9 mouse cellular contexts compared by ENCODE assay signal in genomic region chr4:120882002-120882625, GRCm38 (mm10). TPM values are rescaled to one million over a fixed set of nuclear protein-coding genes. Genes with fewer than 3 reads are reported as not detected.
DNase-seq lines count a peak whose midpoint lies in the region; ATAC-seq and TF ChIP-seq lines count a peak whose summit lies in the region.
"Had no signal": no experiment of that assay in that cellular context is flagged by ENCODE, and none has a peak within 500 bp of the region (broad histone marks: within the 10 kb centered on the region; RNA-seq: fewer than 3 reads in every experiment).

No protein-coding gene starts in this region.

- H3K9me3 ChIP-seq in hindbrain, embryonic 11.5 days (ENCODE audit: control insufficient read depth, low read length): no peaks in the 10 kb centered on the region
- no peaks in the 10 kb centered on the region for H3K9me3 ChIP-seq in midbrain, embryonic 16.5 days (replicated peaks; ENCODE audit: control insufficient read depth, low read length, poor library complexity, severe bottlenecking)

- 0 out of 2 replicates have a peak, but pooled peaks cover 2% of the 10 kb centered on the region for H3K27me3 ChIP-seq in hindbrain, embryonic 11.5 days (ENCODE audit: control insufficient read depth, insufficient read depth, low read length)
- H3K27me3 ChIP-seq in midbrain, embryonic 16.5 days (ENCODE audit: control insufficient read depth, insufficient read depth, low read depth, low read length): no peaks in the 10 kb centered on the region

- no peaks in the 10 kb centered on the region for H3K36me3 ChIP-seq in hindbrain, embryonic 11.5 days (ENCODE audit: control insufficient read depth, insufficient read depth, low read length)
- no peaks in the 10 kb centered on the region for H3K36me3 ChIP-seq in midbrain, embryonic 16.5 days (ENCODE audit: control insufficient read depth, insufficient read depth, low read length)

- peaks cover 12% of the 10 kb centered on the region for H3K4me1 ChIP-seq in hindbrain, embryonic 11.5 days (replicated peaks; ENCODE audit: control insufficient read depth, insufficient read depth, low read length)
- H3K4me1 ChIP-seq in midbrain, embryonic 16.5 days (ENCODE audit: control insufficient read depth, insufficient read depth, low read length): peaks cover 15% of the 10 kb centered on the region

- DNase-seq in layer of hippocampus, adult 2 months (ENCODE audit: low spot score in 2 of 2): peak; percentile 48 to 70
- DNase-seq in layer of hippocampus, adult 9-10 months (ENCODE audit: low spot score): no peak
- DNase-seq in hindbrain, embryonic 11.5 days (ENCODE audit: low spot score): peak; percentile 64
- DNase-seq in thymus, postnatal 36 days: peak; percentile 47 to 71
- no peak for DNase-seq in kidney, postnatal 14 days
- DNase-seq in cerebellum, adult 11-12 months: no peak
- no peak for DNase-seq in gastrocnemius, adult 8-10 months (ENCODE audit: low spot score in 2 of 2)

- no peak overlapping the region for H3K9ac ChIP-seq in hindbrain, embryonic 11.5 days (ENCODE audit: low read depth, low read length)
- H3K9ac ChIP-seq in midbrain, embryonic 16.5 days (ENCODE audit: low read depth, low read length): no peak overlapping the region

- TF ChIP-seq CTCF in layer of hippocampus, adult 2 months (conservative IDR thresholded peaks at IDR 0.05): no peak

- no peak overlapping the region for H3K4me3 ChIP-seq in layer of hippocampus, adult 2 months
- H3K4me3 ChIP-seq in hindbrain, embryonic 11.5 days (ENCODE audit: low read depth, low read length): no peak overlapping the region
- no peak overlapping the region for H3K4me3 ChIP-seq in midbrain, embryonic 16.5 days (ENCODE audit: low read depth, low read length)

- H3K4me2 ChIP-seq in hindbrain, embryonic 11.5 days (replicated peaks; ENCODE audit: low read depth, low read length): no peak overlapping the region
- H3K4me2 ChIP-seq in midbrain, embryonic 16.5 days (ENCODE audit: low read length): peak overlapping the region; percentile 11; the same call in 1 of the 2 replicates

- 37% methylated on average over 5 of the region's 5 CpGs for WGBS in hindbrain, embryonic 11.5 days
- 22% methylated on average over 5 of the region's 5 CpGs for WGBS in midbrain, embryonic 16.5 days

- peak; percentile 85 for ATAC-seq in hindbrain, embryonic 11.5 days (ENCODE audit: low FRiP score)
- peak; percentile 92 for ATAC-seq in midbrain, embryonic 16.5 days

- no peak overlapping the region for H3K27ac ChIP-seq in layer of hippocampus, adult 2 months
- no peak overlapping the region for H3K27ac ChIP-seq in hindbrain, embryonic 11.5 days (ENCODE audit: low read depth, low read length)
- 0 out of 2 replicates have a peak overlapping the region, but pooled peaks have one; percentile 28 for H3K27ac ChIP-seq in midbrain, embryonic 16.5 days (ENCODE audit: low read length)
- H3K27ac ChIP-seq: macrophage had no signal

RNA-seq across cellular contexts. Expression of gene Rims3, which starts 27.5 kb away (rescaled TPM):
- 10 to 100 TPM; 25.9 to 30.0 TPM for total RNA-seq in layer of hippocampus, adult 2 months (2021)
- polyA plus RNA-seq in hindbrain, embryonic 11.5 days (2014; fragmentation: Nextera tagmentation; extraction: Ambion mirVana): 3.5 and 3.6 TPM in 2 replicates
- 30.6 and 35.4 TPM in 2 replicates for polyA plus RNA-seq in midbrain, embryonic 16.5 days (2015; fragmentation: Nextera tagmentation; extraction: Ambion mirVana)
- under 1 TPM in 2 of 4 experiments, not detected in 2; 0.02 to 0.11 TPM for total RNA-seq in gastrocnemius, adult 8-10 months (2022)

RNA-seq across cellular contexts. Expression of gene Exo5, which starts 42.7 kb away (rescaled TPM):
- total RNA-seq in layer of hippocampus, adult 2 months (2021): 10 to 100 TPM in 1 of 2 experiments, 1 to 10 TPM in 1; 9.4 to 12.6 TPM
- 32.0 and 37.1 TPM in 2 replicates for polyA plus RNA-seq in hindbrain, embryonic 11.5 days (2014; fragmentation: Nextera tagmentation; extraction: Ambion mirVana)
- polyA plus RNA-seq in midbrain, embryonic 16.5 days (2015; fragmentation: Nextera tagmentation; extraction: Ambion mirVana): 32.2 and 35.7 TPM in 2 replicates
- total RNA-seq in gastrocnemius, adult 8-10 months (2022): 1 to 10 TPM in 3 of 4 experiments, under 1 TPM in 1; 0.87 to 2.8 (median 1.5) TPM

RNA-seq across cellular contexts. Expression of gene Nfyc, which starts 50.7 kb away (rescaled TPM):
- 10 to 100 TPM; 46.4 to 47.1 TPM for total RNA-seq in layer of hippocampus, adult 2 months (2021)
- 123 and 126 TPM in 2 replicates for polyA plus RNA-seq in hindbrain, embryonic 11.5 days (2014; fragmentation: Nextera tagmentation; extraction: Ambion mirVana)
- polyA plus RNA-seq in midbrain, embryonic 16.5 days (2015; fragmentation: Nextera tagmentation; extraction: Ambion mirVana): 74.4 and 75.3 TPM in 2 replicates
- 10 to 100 TPM; 38.3 to 42.7 (median 38.3) TPM for total RNA-seq in gastrocnemius, adult 8-10 months (2022)

Comparison
In these comparisons a context has a peak if more than half of its experiments do, and no peak if none do; other contexts are left out.
1. DNase-seq: peak in layer of hippocampus, adult 2 months (2 of 2), hindbrain, embryonic 11.5 days (single experiment) and thymus, postnatal 36 days (2 of 2); none in layer of hippocampus, adult 9-10 months (single experiment), kidney, postnatal 14 days (single experiment), cerebellum, adult 11-12 months (single experiment) and gastrocnemius, adult 8-10 months (0 of 2).
2. RNA of gene Rims3, which starts 27.5 kb away (total RNA-seq): 25.9 to 30.0 TPM in layer of hippocampus, adult 2 months; 0.02 to 0.11 TPM in gastrocnemius, adult 8-10 months; every median in the first group is over 10 times any median in the second.